Mouse (Mus musculus) urinary bladder, postnatal 14 days (tissue): ENCODE results near the gene Dpy19l3.

ENCODE experiments used
- DNase-seq: peaks from one replicate; pipeline ENCODE4 v3.0.0; 2021; ENCODE audit warnings: low spot score

Gene Dpy19l3

DNA sequence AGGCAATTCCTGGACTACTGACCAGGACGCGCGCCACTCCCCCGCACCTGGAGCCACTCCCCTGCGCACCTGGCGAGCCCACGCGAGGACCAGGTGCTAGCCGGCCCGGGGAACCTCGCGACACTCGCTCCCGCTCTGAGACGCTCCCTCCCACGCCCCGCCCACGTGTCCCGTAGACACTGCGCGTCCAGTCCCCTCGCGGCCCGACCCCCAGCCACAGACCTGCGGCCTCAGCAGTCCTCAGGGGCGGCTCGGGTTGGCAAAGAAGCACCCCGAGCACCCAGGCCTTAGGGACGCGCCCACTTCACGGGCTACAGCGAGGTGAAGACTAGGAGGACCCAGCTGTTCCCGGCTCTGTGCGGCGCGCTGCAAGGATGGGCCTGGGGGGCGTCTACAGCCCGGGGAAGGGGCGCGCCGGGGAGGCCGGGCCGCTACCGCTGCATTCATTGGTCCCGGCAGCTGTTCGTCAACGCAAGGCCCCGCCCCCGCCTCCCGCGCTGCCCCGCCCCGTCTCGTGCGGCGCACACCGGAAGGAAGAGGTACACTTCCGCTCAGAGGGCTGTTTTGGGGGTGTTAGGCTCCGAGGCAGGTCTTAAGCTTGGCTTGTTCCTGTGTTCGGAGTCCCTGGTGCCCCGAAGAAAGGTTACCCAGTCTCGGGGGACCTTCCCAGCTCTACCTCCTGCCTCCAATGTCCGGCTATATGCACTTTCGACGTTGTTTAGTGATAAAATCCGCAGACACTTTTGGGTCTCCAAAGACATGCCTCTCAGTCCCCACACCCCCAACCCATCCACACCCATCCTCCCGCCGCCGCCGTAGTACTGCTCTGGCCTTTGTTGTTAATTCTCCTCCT is at the start of gene Dpy19l3:
Gene Dpy19l3, minus strand, starts transcription at position 422 of the 853 bp plus-strand sequence.
- DNase-seq: peak; percentile 87

DNA sequence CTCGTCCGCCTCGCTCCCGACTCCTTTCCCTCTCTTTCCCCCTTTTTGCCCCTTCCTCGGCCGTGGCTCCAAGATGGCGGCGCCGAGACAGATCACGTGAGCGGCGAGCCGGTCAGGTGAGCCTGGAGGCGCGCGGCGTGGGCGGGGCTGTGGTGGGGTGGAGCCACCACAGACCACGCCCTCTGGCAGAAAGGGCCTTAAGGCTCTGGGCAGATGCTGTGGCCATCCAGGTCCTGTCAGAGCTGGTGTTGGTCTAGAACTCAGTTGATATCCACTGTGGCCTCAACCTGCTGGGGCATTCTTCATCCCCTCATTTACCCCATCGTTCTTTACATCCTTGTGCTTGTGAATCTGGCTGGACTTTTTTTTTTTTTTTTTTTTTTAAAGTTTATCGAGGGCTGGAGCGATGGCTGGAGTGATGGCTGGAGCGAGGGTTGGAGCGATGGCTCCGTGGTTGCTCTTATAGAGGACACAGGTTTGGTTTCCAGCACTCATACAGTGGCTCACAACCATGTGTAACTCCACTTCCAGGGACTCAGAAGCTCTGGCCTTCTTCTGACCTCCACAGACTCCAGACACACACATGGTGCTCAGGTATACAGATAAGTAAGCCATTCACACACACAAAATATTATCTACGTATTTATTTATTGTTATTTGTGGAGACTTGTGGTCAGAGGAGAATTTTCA is 48.8 kb upstream of the Dpy19l3 start, which contains the start of gene Zfp507:
Gene Zfp507, minus strand, starts transcription at position 98 of the 690 bp plus-strand sequence.
- peak; percentile 89 for DNase-seq

DNA sequence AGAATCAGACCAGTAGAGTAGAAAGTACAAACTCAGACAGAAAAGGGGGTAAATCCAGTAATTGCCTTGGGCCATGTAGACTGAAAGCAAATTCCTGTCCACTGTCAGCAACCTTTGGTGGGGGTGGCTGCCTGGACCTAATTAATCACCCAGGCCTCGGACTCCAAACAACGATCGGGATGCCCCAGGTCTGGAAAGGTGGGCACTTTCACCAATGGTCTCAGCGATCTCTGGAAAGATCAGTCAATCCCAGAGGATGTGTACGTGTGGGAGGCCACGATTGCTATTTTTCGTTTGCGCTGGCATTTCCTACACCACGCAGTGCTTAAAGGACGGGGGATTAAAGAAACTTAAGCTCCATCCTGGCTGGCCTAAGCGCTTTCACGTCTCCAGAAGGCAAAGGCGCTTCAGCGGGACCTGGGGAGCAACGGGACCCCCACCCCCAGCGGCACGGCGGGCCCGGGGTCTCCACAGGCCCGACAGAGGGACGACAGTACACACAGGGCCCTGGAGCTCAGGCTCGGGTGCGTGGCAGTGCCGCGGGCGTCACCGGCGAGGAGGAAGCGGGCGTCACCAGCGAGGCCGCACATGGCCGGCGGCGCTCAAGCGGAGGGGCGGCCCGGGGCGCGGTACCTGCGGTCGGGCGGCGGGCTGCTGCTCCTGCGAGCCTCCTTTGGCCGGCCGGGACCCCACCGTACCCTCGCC is 48.1 kb upstream of the Dpy19l3 start:
- no peak for DNase-seq

DNA sequence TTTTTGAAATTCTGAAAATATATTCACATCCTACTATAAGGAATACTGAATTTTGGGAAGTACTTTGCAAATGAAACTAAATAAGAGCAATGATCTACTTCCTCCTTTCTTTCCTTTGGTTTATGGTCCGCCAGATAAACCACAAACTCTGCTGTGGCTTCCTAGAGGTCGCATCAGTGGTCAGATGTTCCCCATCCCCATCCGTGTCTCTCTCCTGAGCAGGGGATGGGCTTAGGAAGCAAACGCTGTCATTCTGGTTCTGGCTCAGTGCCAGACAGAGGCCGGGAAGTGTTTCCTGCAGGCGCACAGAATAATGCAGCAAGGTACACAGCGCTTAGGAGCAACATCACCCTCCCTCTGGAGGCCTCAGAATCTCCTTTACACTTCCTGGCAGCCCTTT is 41.9 kb upstream of the Dpy19l3 start:
- DNase-seq: no peak

DNA sequence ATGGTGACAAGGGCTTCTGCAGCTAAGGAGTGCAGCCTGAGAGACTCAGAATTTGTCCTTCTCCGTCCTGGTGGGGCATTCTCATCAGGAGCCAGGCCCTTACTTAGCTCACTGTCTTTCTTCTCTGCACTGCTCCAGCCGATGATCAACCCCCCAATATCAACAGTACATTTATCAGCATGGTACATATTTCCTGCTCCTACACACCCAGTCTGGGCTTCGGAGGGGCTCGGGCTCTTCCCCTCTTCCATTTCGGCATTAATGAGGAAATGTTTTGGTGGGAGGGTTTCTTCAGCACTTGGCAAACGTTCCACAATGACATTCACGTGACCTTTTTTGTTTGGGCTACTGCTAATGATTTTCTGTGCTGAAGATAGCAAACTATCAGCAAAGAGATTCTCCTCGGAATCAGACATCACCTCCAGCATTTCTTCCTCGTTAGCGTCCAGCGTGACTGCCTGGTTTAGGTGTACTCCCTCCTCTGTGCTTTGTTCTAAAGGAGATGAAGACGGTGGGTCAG is 40.0 kb upstream of the Dpy19l3 start:
- DNase-seq: no peak

DNA sequence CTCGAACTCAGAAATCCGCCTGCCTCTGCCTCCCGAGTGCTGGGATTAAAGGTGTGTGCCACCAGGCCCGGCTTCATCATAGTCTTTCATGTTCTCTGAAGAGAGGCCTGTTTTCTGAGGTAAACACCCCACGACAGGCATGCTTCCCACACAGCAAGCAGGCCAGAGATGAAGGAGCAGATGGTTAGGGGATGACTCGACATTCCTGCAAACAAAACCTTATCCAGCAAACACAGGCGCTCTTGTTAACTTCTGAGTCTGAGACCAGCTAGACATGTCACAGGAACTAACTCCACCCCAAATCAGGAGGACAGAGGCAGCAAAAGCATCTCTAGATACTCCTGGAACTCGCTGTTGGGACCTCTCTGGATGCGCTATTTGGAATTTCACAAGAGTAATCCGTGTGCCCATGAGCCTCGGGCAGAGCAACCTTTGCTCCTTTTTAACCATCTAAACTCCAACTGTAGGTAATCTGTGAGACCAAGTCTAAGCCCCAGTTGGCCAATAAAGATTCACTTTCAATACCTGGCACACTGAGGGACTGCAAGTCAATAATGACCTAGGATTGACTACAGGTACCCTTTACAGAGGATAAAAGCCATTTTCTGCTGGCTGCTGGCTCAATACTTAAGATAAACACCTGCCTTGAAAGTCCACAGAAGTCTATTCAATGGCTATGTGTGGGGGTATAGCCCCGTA is 38.0 kb upstream of the Dpy19l3 start:
- DNase-seq: no peak

DNA sequence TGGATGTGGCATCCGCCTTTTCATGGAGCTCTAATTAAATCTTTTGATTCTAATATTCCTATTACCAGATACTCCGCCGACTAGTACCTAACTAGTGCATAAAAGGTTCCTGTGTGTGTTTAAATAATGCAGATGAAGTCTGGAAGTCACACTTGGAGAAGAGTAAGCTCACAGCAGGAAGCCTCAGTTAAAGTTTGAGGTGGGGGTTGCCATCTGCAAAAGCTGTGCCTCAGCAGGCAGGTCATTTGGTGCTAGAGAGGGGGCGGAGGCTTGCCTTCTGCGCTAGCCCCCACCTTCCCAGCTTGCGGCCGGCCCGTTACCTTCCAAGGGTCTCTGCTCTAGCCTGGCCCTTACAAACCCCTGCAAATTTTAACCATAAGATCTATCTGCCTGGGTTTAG is 36.7 kb upstream of the Dpy19l3 start:
- DNase-seq: no peak

DNA sequence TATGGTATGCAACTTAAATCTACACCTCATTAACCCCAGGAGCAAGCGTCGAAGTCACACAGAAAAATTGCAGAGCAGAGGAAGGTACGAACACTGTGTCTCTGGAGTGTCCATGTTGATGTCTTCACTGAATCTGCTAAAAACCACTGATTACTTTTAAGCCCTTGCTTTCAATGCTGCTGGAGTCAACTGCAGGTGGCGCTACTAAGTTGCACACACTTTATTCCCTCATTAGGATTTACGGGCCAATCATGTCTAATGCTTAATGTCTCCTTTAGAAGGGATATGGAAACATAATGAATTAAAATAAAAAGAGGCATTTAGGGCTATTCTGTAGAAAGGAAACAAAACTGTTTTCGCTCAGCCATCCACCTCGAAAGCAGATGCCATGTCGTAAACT is 35.9 kb upstream of the Dpy19l3 start:
- DNase-seq: no peak

DNA sequence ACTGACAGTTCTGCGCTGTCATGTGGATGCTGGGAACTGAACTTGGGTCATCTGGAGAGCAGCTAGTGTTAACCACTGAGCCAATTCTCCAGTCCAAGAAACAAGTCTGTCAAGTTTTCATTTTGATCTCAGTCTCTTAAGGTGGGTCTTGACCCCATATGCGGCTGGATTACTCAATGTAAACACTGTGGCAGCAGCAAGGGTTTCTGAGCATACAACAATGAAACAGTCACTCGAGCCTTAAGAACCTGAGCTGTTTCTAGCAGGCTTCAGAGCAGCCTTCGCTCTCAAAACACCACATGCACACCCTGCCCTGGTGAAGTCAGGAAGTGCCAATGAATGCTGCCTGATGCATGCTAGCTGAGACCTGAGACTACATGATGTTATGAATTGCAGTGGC is 31.3 kb upstream of the Dpy19l3 start:
- no peak for DNase-seq

DNA sequence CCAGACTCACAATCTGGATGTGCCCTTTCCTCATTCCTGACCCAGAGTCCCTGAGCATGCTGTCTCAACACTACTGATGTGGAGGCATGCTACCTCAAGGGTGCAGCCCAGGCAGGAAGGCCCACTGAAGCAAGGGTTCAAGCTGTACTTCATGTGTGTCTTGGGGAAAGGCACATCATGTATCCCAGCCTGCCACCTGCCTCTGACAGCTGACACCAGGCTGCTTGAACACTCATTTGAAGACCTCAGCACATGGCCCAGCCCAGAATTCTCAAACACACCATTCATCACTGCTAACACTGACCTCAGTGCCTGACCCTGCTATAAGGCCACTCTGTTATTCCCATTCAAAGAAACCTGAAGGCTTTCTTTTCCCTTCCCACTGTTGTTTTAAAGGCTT is 28.0 kb upstream of the Dpy19l3 start:
- no peak for DNase-seq

DNA sequence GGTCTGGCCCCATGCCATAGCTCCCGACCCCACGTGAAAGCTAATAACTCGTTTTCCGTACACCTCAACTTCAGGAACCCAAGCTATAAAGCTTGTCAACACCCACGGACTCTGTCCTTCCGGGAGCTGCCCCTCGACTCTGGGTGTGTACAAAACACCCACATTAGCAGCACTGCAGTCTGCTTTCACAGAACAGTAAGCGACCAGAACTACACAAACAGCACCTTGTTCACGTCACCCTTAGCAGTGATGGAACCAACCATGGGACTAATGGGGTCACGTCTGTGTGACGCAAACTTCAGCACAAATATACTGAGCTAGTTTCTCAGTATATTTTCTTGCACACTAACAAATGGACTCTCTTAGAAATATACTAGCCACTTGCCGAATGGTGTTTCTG is 19.9 kb upstream of the Dpy19l3 start:
- DNase-seq: no peak

DNA sequence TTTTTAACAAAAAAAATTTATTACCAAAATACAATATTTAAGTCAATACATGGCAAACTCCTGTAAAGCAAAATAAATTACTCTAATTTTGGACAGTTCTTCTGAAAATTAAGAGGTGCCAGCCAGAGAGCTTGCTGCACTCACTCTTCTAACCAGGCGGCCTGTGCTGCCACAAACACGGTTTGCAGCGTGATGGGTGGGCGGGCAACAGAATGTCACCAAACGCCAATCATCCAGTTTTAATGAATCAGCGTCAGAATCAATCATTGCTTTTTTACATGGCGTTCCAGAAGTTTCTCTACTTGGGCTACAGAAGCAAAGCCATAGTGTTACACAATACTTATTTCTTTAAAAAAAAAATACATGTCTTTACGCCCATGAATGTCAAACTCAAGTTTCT is 18.1 kb upstream of the Dpy19l3 start:
- no peak for DNase-seq

DNA sequence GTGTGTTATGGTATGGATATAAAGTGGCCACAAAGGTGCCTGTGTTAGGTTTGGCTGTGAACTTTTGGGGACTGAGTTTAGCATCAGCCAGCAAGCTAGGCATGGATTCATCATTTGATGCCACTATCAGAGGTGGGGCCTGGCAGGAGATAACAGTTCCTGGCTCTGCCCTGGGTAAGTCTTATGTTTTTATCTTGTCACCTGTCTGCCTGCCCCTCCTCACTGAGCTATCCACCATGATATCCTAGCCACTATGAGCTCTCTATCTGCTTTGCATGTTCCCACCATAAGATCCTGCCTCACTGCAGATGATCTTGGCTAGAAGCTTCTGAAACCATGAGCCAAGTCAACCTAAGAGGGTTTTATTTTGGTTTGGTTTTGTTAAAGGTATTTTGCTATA is 16.9 kb upstream of the Dpy19l3 start:
- no peak for DNase-seq

DNA sequence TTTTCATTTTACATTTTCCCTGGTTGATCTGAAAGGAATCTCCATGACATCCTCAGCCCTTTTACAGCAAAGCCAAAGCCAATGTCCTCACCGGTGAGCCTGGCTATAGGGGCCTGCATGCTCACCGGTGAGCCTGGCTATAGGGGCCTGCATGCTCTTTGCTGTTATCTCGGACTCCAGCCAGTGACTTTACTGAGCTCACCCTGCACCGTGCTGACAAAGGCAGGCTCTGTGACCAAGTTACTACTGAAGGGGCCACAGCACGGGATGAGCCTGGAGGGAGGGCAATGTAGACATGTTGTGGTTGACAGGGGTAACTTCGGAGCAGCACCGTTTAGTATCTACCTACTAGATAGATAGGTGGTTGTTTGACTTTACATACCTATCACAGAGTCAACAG is 15.9 kb upstream of the Dpy19l3 start:
- DNase-seq: no peak

DNA sequence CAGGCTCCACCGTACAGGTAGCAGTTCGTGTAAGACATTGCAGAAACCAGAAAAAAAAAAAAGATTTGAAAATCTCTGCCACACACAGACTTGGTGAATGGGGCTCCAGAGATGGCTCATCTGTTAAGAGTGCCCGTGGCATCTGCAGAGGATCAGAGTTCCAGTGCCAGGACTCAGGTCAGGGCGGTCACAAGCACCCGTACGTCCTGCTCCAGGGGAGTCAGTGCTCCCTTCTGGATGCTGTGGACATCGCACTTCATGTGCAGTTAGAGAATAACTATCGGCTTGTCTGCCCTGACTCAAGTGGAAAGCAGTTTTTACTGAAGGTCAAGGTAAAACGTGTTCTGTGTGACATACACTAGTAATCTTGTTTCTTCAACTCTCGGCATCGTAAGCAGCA is 10.2 kb upstream of the Dpy19l3 start:
- no peak for DNase-seq

DNA sequence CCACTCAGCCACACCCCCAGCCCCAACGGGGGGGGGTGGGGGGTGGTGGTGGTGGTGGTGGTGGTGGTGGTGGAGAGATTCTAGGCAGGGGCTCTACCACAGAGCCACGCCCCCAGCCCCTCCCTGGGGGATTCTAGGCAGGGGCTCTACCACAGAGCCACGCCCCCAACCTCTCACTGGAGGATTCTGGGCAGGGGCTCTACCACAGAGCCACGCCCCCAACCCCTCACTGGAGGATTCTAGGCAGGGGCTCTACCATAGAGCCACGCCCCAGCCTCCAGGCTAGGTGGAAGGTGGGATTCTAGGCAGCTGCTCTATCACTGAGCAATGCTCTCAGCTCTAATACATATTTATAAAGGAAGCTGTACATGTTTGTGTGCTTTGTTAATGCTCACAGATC is 7.5 kb upstream of the Dpy19l3 start:
- no peak for DNase-seq

DNA sequence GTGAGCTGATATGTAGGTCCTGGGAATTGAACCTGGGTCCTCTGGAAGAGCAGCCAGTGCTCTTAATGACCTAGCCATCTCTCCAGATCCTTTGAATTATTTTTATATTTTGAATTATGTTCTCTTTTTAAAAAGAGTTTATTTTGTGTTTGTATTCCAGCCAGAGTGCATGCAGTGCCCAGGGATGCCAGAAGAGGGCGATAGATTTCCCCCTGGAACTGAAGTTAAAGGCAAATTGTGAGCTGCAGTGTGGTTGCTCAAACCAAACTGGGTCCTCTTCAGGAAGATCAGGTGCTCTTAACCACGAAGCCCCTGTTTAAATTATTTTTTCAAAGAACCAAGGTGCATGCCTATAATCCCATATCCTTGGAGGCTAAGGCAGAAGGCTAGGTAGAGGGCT is 5.3 kb upstream of the Dpy19l3 start:
- DNase-seq: no peak

DNA sequence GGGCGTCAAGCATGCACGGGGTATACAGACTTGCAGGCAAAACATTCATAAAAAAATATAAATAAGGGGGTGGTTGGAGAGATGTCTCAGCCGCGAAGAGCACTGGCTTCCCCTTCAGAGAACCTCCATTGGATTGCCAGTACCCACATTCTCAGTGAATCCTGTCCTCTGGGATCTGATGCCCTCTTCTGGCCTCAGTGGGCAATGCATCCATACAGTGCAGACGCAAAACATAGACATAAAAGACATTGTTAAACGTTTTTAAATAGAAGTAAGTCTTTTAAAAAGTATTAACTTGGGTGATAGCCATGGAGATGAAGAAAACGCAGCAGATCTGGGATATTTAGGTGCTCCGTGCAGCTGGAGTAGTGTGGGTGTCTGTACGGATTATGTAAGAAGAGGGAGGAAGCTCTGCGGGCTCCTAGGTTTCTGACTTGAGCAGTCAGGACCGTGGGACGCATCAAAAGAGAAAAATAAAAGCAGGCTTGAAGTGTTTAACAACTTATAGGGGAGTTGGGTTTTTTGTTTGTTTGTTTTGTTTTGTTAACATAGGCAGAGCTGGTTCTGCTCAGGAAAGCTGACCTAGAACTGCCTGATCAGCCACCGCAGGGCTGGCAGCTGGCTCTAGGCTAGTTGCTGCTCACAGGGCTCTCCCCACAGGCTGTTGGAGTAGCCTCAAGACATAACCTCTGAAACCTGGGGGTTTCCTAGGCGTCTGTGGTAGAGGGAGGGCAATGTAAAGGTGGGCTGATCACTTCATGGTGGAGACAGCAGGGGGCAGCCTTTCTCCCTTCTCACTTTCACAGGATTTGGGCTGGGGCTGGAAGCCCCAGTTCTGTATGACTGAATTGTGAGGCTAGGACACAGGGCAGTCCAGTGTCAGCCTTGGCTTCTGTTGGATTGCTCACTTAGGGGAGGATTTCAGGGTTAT is 2.5 kb upstream of the Dpy19l3 start:
- DNase-seq: no peak

DNA sequence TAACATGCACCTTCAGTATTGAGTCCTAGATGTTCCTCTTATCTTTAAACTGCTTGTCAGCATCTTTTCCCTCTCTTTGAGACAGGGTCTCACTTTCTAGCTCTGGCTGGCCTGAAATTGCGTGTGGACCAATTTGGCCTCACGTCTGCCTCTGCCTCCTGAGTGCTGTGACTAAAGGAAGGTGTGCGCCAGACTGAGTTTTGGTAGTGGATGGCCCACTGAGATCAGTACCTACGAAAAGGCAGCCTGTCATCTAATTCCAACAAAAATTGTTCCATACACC is 573 bp upstream of the Dpy19l3 start:
- DNase-seq: no peak

DNA sequence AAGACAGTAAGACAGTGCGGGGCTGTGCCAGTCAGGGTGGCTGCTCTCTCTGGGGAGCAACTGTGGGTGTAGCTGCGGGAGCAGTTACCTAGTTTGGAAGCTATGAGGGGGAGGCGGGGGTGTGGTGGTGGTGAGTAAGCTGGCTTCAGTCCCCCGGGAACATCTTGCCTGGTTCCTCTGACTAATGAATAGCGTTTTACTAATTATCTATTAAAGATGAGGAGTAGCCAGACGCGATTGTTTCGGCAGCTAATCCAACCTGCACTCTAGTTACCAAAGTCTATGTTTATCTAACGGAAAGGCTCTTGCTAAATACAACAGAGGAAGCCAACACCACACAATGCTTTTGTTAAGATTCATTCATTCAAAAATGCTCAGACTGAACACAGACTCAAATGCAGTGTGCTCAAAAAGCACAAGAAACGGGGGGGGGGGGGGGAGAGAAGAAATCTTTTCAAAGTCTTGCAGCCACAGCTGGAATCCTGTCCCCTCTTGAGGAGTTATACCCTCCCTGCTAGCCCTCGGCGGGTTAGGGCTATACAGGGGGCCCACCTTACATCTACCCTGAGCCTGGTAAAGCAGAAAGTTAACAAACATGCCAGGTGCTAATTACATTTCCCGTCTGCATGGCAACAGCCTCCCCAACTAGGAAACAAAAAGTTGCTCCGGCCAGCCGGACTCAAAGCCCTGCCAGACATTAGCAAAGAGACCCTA is 778 bp downstream of the Dpy19l3 start:
- peak; percentile 25 for DNase-seq

DNA sequence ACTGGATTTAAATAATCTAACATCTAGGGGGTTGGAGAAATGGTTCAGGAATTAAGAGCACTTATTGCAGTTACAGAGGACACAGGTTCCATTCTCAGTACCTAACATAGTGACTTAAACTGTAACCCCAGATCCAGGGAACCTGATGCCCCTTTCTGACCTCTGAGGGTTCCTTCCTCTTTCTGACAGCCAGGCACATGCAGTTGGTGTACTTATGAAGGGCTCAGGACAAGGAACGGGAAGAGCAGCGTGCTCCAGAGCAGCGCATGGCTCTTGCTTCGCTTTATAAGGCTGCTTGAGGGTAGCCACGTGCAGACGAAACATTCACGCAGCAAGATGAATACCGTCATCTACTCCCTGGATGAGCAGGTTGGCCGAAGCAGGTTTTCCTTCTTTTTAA is 3.4 kb downstream of the Dpy19l3 start:
- no peak for DNase-seq
